Mouse (Mus musculus): Measurements from ENCODE around the gene Siglec1.
A peak's percentile ranks its signal among the peaks of the same experiment; 100 is the strongest.
"Not testable (repeated sequence)": the region's sequence is repeated elsewhere in the genome, so short reads cannot be mapped to it uniquely, and the experiment has no call there.

The Siglec1 gene

GRCm38 (mm10) chr2:131052862-131053418, 33.6 kb downstream of the Siglec1 start:
- DNase-seq (ENCODE audit: low read depth, low spot score): no peak

GRCm38 (mm10) chr2:131052043-131052442, 34.5 kb downstream of the Siglec1 start:
- no peak for DNase-seq (ENCODE audit: low read depth, low spot score)

DNA sequence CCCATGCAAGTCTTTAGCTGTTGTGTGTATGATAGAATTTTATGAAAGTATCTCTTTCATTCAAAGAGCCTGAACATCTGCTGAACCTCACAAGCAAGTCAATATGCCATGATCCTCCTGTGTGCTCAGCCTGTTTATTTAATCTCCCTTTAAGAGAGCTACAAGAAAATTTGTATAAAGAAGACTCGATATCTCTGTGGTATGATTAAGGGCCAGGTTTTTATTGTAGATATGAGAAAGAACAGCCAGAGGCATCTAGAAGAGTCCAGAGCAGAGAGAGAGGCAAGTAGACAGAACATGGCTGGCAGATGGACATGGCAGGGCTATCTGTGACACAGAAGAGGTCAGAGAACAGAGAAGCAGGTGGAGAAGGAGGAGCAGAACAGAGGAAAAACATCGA, 40.5 kb downstream of the Siglec1 start:
- no peak for DNase-seq (ENCODE audit: low read depth, low spot score)

DNA sequence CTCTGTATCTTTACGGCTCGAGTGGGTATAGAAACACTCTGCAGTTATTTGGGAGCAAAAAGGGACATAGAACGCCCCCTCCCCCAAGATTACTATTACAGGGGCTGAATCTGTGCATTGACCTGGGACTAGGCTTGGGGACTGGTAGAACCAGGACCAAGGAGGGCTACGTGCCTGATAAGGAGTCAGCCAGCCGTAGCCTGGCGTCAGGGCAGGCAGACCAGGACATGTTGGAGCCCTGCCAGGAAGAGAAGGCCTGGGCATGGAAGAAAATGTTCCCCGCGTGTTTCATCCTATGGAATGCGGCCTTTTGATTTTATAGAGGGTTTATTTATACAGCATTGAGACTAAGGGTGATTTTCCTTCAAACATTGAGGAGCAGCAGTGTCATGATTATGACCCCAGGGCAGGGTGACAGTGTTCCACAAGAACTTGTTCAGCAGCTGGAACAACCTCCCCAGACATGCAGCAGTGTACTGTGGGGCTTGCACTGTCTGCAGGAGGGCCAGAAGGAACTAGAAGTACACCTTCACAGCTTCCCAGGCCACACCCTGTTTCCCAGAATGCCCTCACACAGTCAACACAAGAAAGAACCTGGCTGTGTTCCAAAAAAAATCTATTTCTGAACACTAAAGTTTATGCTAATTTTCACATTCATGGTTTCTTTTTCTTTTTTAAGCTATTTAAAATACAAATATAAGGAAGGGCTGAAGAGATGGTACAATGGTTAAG, 41.4 kb downstream of the Siglec1 start:
- no peak for DNase-seq (ENCODE audit: low read depth, low spot score)

- peak; percentile 67 for DNase-seq (ENCODE audit: low read depth, low spot score)
Observed at GRCm38 (mm10) chr2:131044354-131044852, 42.2 kb downstream of the Siglec1 start.

GRCm38 (mm10) chr2:131042988-131043387, 43.6 kb downstream of the Siglec1 start, which contains the start of gene Gfra4:
Gfra4 (minus strand) TSS chr2:131043088.
- no peak for DNase-seq (ENCODE audit: low read depth, low spot score)

- peak; percentile 39 for DNase-seq (ENCODE audit: low read depth, low spot score)
Observed at GRCm38 (mm10) chr2:131040854-131041825, 45.4 kb downstream of the Siglec1 start.

GRCm38 (mm10) chr2:131038675-131039074, 47.9 kb downstream of the Siglec1 start:
- DNase-seq (ENCODE audit: low read depth, low spot score): no peak

DNA sequence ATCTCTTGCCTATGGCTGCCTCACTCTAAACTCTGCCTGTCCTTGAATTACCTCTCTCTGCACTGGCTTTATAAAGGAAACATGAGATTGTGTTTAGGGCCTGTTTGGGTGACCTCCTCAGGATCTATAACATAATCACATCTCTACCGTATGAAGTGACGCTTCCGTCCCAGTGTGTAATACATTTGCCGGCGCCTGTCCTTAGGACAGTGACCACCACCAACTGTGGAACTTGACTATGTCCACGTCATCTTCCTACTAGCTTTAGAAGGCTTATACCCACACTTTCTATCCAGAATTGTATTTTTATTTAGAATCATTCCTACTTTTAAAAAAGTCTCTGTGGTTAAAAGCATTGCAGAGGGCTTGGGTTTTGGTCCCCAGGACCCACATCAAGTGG, 48.4 kb downstream of the Siglec1 start:
- DNase-seq (ENCODE audit: low read depth, low spot score): no peak

DNA sequence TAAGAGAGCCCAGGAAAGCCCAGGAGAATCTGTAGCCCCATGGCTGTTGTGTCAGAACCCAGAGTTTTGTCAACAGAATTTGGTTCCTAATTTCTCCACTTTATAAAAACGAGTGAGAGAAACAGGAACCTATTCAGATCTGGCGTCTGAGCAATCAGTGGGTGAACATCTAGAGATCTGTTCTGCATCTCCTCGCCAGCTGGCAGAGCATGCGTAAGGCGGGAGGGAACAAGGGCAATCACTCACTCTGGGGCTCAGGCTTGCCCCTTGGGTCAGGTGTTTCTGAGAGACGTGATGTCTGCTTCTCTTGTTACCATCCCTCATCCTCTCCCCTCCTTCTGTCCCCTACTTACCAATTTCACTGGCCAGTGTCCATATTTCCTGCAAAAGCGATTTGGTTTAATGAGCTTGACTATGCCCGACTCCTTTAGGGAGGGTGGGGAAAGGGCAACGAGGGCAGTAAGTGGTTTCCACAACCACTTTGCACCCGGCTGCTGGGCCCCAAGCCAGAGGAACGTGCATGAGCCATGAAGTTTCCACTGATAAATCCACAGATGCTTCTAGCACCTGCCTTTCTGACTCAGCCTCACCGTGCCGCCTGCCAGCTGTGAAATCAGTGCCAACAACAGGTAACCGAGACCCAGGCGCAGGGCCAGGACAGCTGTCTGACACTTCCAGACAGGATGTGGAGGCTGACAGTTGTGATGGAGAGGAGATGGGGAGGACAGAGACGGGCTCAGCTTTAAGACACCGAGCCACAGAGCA, 49.2 kb downstream of the Siglec1 start:
- no peak for DNase-seq (ENCODE audit: low read depth, low spot score)

GRCm38 (mm10) chr2:131036757-131037156, 49.8 kb downstream of the Siglec1 start:
- no peak for DNase-seq (ENCODE audit: low read depth, low spot score)

GRCm38 (mm10) chr2:131036343-131036742, 50.2 kb downstream of the Siglec1 start:
- DNase-seq (ENCODE audit: low read depth, low spot score): no peak

GRCm38 (mm10) chr2:131031406-131031805, 55.2 kb downstream of the Siglec1 start:
- DNase-seq (ENCODE audit: low read depth, low spot score): not testable (repeated sequence)

DNA sequence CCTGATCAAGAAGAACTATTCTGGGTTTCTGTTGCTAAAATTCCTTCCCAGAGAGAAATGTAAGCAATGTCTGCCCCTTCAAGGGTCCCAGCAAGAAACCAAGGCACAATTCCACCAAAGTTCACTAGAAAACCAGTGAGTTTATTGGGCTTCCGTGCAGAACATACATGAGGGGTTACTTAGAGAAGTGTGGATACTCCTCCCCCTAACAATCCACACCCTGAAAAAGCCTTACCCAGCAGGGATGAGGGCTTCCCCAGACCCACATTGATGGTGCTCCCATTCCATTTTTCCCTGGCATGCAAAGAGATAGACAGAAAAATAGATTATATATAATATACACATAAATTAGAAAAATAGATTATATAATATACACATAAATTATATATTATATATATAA, 55.6 kb downstream of the Siglec1 start:
- DNase-seq (ENCODE audit: low read depth, low spot score): no peak

DNA sequence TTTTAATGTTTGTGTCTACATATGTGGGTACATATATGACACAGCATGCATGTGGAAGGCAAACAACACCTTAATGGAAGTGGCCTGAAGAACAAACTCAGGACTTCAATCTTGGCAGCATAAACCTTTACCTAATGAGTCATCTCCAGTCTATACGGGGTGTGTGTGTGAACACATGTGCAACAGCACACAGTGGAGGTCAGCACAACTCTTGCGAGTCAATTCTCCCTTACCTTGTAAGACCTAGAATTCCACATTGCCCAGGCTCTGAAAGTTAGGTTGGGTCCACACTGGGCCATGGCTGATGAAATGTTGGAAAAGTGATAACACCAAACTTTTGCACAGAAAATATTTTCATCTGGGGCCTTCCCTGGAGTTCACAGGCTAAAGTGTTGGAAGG, 56.0 kb downstream of the Siglec1 start:
- DNase-seq (ENCODE audit: low read depth, low spot score): no peak

DNA sequence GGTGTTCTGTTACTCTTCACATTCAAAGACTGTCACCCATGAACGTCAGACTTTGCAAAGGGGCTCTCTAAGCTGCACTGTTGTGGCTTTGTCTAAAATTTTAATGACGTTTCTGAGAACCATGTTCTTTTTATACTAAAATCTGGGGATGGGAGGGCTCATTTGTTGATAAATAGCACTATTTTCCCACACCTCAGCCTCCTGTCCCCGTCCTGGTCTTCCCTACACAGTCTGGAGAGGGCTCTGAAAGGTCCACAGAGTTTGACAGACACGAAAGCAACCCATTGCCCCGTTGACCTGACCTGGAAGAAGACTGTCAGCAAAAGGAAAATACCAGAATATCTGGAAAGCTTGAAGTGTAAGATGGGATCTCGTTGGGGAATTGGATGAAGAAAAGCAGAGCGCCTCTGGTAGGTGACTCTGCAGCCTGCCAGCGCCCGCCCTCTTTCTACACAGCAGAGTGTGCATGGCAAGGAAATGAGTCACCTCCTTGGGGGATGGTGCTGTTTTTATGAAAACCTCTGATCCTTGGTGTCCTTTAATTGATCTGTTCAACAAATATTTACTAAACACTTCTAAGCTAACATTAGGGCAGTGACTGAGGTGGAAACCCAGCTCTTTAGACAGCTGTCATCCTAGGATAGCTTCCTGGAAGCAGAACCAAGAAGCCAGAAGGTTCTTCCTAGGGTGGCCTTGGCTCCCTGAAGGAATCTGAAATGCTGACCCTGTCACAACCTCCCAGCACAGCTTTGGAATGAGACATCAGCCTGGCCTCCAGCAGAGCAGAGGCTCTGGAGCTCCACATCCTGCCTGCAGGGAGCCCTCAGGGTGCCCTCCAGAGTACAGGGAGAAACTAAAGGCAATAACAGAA, 57.3 kb downstream of the Siglec1 start:
- DNase-seq (ENCODE audit: low read depth, low spot score): no peak

DNA sequence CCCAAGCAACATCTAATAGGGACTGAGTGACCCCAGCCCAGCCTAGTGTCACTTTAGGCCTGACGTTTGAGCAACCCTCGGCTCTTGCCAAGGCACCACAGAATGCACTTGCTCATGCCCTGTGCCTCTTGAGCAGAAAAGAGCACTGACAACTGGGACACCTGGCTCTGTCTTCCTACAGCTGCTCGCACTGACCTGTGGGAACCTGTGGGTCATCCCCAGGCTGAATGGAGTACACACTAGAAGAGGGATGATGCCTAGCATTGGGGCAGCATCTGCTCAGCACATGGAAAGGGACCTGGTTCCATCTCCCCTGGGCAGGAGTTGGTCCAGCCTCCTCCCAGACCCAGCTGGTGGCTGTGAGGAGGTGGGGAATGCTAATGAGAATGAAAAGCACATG, 59.6 kb downstream of the Siglec1 start:
- no peak for DNase-seq (ENCODE audit: low read depth, low spot score)

GRCm38 (mm10) chr2:131025230-131025629, 61.3 kb downstream of the Siglec1 start:
- DNase-seq (ENCODE audit: low read depth, low spot score): no peak

Measured in R1 (cell line).